Mouse (Mus musculus): Measurements from ENCODE around the gene Olfr1418. TPM values are rescaled to one million over a fixed set of nuclear protein-coding genes. Genes with fewer than 3 reads are reported as not detected.

The Olfr1418 gene
- not detected in 2 replicates for polyA plus RNA-seq (2012; rRNA removed)

GRCm38 (mm10) chr19:11860966-11861365, at the start of gene Olfr1418:
Gene Olfr1418, minus strand, starts transcription at chr19:11861066.

DNA sequence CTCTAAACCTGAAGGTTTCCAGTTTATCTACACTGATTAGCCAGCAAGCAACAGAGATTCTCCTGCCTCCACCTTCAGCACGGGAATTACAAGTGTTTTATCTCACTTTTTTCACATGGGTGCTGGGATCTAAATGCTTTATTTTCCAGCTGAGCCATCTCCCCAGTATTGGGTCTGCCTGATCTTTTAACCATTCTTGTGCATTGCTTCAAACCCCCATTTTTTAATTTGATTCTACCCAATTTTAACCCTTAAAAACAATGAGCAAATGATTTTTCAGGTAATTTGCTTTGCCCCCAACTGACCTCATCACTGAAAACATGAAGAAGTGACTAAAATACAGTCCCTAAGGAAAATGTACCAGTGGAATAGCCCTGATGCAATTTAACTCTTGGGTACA, 25.4 kb upstream of the Olfr1418 start, which contains the start of gene Olfr1420:
TSS of gene Olfr1420 (plus strand) at position 301 of the 400 bp plus-strand sequence.

GRCm38 (mm10) chr19:11875006-11875405, 14.1 kb upstream of the Olfr1418 start, which contains the start of gene Olfr1419:
Gene Olfr1419, minus strand, starts transcription at chr19:11875106.

DNA sequence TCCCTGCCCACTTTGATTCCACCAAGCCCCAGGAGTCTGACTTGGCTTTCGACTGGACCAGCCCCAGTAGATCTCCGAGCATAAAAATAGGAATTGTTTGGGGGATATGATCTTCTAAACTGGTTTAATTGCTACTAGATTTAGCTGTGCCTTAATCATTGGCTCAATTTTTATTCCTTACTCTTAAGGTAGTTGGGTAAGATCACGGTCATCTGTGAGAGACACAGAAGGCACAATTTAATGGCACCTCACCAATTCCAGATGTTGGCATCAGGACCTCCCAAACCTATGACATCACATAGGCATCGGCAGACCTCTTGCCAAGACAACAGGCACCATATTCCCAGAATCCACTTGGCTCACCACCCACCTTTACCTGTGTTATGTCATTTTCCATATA, 21.7 kb downstream of the Olfr1418 start, which contains the start of gene Olfr1417:
TSS of gene Olfr1417 (minus strand) at position 101 of the 400 bp plus-strand sequence.

DNA sequence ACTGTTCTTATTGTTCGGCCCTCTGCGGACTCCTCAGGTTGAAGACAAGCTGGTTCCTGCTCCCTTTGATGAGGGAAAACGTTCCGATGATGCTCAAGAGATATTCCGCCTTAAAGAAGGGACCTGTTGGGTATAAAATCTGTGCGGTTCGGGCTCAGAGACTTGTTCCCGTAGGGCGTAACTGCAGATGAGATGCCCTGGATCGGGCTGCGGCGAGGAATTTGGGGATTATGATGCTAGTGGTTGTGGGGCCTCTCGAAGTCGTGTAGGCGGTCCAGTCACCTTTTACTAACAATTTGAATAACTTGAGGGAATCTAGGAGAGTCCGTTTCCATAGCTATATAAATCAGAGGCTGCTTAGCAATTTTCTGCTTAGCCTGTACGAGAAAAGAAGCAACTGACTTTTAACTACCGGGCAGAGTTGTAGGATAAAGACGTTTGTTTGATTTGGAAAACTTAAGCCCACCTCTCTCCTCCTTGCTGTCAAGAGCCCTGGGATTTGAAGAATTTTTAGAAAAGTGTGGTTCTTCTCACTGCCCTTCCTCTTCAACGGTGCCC, 41.6 kb downstream of the Olfr1418 start, which contains the start of gene Stx3:
TSS of gene Stx3 (minus strand) at position 261 of the 558 bp plus-strand sequence.

Other genes with a start within 250 kb of the Olfr1418 start
- gene Ms4a2, start 237.3 kb downstream of the Olfr1418 start, polyA plus RNA-seq (2012; rRNA removed): not detected in 2 replicates
- gene Ms4a3, start 220.2 kb downstream of the Olfr1418 start, polyA plus RNA-seq (2012; rRNA removed): not detected in 2 replicates
- 0.24 TPM in 1 of 2 replicates, not detected in the other for gene Oosp2, start 200.5 kb downstream of the Olfr1418 start, polyA plus RNA-seq (2012; rRNA removed)
- 5.1 and 6.0 TPM in 2 replicates for gene Oosp1, start 169.9 kb downstream of the Olfr1418 start, polyA plus RNA-seq (2012; rRNA removed)
- gene Oosp3, start 164.0 kb downstream of the Olfr1418 start, polyA plus RNA-seq (2012; rRNA removed): 1.6 and 2.0 TPM in 2 replicates
- 0.10 and 0.12 TPM in 2 replicates for gene Gif, start 113.5 kb downstream of the Olfr1418 start, polyA plus RNA-seq (2012; rRNA removed)
- gene Mrpl16, start 90.7 kb downstream of the Olfr1418 start, polyA plus RNA-seq (2012; rRNA removed): 6.4 and 6.7 TPM in 2 replicates
- 6.7 and 8.5 TPM in 2 replicates for gene Stx3, start 41.7 kb downstream of the Olfr1418 start, polyA plus RNA-seq (2012; rRNA removed)
- gene Olfr1417, start 21.8 kb downstream of the Olfr1418 start, polyA plus RNA-seq (2012; rRNA removed): not detected in 2 replicates
- not detected in 2 replicates for gene Olfr1419, start 14.0 kb upstream of the Olfr1418 start, polyA plus RNA-seq (2012; rRNA removed)
- not detected in 2 replicates for gene Olfr1420, start 25.5 kb upstream of the Olfr1418 start, polyA plus RNA-seq (2012; rRNA removed)
- gene Patl1, start 51.3 kb upstream of the Olfr1418 start, polyA plus RNA-seq (2012; rRNA removed): 13.4 and 22.7 TPM in 2 replicates
- 13.5 and 13.6 TPM in 2 replicates for gene Osbp, start 104.9 kb upstream of the Olfr1418 start, polyA plus RNA-seq (2012; rRNA removed)
- gene Olfr1423, start 180.3 kb upstream of the Olfr1418 start, polyA plus RNA-seq (2012; rRNA removed): not detected in 2 replicates
- gene Olfr1424, start 201.6 kb upstream of the Olfr1418 start, polyA plus RNA-seq (2012; rRNA removed): not detected in 2 replicates
- gene Olfr1425, start 216.7 kb upstream of the Olfr1418 start, polyA plus RNA-seq (2012; rRNA removed): not detected in 2 replicates
- not detected in 2 replicates for gene Olfr1426, start 230.9 kb upstream of the Olfr1418 start, polyA plus RNA-seq (2012; rRNA removed)
- gene Olfr1427, start 242.3 kb upstream of the Olfr1418 start, polyA plus RNA-seq (2012; rRNA removed): not detected in 2 replicates

Data from ovary, adult 2 months (tissue).